Mouse (Mus musculus) E14TG2a.4 (cell line): ENCODE measurements around the gene Nlrp9a.
"Not testable (repeated sequence)": the region's sequence is repeated elsewhere in the genome, so short reads cannot be mapped to it uniquely, and the experiment has no call there.

ENCODE experiments used
- H3K27me3 ChIP-seq: 2 replicates; pipeline ENCODE4 v1.6.1; 2014; ENCODE audit warnings: low read length, control low read depth; ENCODE audit not compliant: insufficient read depth
- H3K36me3 ChIP-seq: 2 replicates; pipeline ENCODE4 v1.6.1; 2014; ENCODE audit warnings: low read length, control low read depth; ENCODE audit not compliant: insufficient read depth
- H3K4me1 ChIP-seq: replicated peaks from 2 replicates; pipeline ENCODE4 v1.6.1; 2014; ENCODE audit warnings: low read depth, low read length, control low read depth
- H3K4me3 ChIP-seq: replicated peaks from 2 replicates; pipeline ENCODE4 v1.5.1; 2014; ENCODE audit warnings: mild to moderate bottlenecking, low read length
- H3K9me3 ChIP-seq: 2 replicates; pipeline ENCODE4 v1.6.1; 2014; ENCODE audit warnings: low read length, control low read depth
- CTCF ChIP-seq: conservative IDR thresholded peaks from 2 replicates; pipeline ENCODE4 v1.5.1; 2014; ENCODE audit warnings: low read length
- NANOG ChIP-seq: IDR thresholded peaks from 2 replicates; pipeline ENCODE4 v1.6.1; 2014; ENCODE audit warnings: borderline replicate concordance, low read length, mixed read lengths
- POU5F1 ChIP-seq: IDR thresholded peaks from 2 replicates; pipeline ENCODE4 v1.6.1; 2014; ENCODE audit warnings: low read length, borderline replicate concordance

The Nlrp9a gene

DNA sequence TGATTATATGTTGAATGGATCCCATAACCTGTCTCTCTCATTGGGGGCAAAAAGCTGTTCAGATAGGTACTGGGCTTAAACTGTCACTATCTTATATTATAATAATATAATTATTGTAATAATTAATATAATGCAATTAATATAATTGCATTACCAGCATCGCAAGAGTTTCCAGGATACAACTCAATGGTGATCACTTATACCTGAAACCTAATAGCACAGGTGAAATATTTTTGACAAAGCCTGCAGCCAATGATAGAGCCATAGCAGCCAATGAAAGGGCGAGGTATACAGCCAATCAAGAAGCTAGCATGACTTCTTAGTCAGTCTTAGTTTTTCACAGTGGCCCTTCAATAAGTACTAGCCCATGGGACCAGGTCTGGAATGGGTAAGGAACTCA is at the start of gene Nlrp9a:
Gene Nlrp9a (plus strand): TSS at position 301 of the 400 bp plus-strand sequence.
- not testable (repeated sequence) for H3K36me3 ChIP-seq, H3K4me3 ChIP-seq, H3K27me3 ChIP-seq, H3K9me3 ChIP-seq, H3K4me1 ChIP-seq

- not testable (repeated sequence) for H3K4me3 ChIP-seq, H3K36me3 ChIP-seq, H3K4me1 ChIP-seq, H3K27me3 ChIP-seq
- H3K9me3 ChIP-seq = peaks cover 80% of the 10 kb centered on the region
Measured at GRCm38 (mm10) chr7:26489514-26489913, 45.3 kb upstream of the Nlrp9a start.

DNA sequence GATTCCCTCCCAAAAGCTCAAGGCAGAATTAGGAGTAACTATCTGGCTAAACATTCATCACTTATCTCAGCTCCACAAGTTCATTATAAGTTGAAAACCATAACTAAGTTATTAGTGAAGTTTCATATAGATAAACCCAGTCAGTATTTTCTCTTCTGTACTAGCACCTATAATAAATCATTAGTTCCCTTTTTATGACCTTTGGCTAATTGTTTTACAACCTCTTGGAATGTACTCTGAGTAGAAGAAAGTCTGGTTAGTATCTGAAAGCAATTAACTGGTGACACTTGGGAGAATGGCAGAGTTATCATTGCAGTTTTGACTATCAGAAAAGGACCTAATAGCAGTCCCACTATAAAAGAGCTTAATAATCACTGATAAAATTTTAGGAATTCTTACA is 54.3 kb downstream of the Nlrp9a start:
- TF ChIP-seq NANOG (no peak), CTCF (no peak), POU5F1 (no peak)
- Histone ChIP-seq H3K4me1 (peaks cover 16% of the 10 kb centered on the region), H3K36me3 (no peaks in the 10 kb centered on the region), H3K9me3 (peaks cover 43% of the 10 kb centered on the region), H3K27me3 (no peaks in the 10 kb centered on the region), H3K4me3 (no peak overlapping the region)

DNA sequence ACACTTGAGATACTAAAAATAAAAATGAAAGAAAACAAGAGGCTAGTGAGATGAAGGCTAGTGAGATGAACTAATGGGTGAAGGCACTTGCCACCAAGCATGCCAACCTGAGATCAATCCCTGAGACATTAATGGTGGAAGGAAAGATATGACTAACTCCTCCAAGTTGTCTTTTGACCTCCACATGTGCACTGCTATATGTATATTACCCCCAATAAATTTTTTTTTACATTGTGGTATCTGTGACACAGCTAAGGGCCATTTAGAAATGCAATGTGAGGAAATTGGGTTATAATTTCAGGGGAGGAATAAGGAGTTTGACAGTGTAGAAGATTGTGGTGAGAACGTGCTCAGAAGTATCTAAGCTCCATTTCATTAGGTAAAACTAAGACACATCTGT is 55.0 kb downstream of the Nlrp9a start:
- Histone ChIP-seq H3K4me3 (no peak overlapping the region), H3K9me3 (peaks cover 38% of the 10 kb centered on the region), H3K27me3 (no peaks in the 10 kb centered on the region), H3K36me3 (no peaks in the 10 kb centered on the region), H3K4me1 (peaks cover 16% of the 10 kb centered on the region)
- TF ChIP-seq CTCF = no peak
- TF ChIP-seq POU5F1 = no peak
- no peak for TF ChIP-seq NANOG

DNA sequence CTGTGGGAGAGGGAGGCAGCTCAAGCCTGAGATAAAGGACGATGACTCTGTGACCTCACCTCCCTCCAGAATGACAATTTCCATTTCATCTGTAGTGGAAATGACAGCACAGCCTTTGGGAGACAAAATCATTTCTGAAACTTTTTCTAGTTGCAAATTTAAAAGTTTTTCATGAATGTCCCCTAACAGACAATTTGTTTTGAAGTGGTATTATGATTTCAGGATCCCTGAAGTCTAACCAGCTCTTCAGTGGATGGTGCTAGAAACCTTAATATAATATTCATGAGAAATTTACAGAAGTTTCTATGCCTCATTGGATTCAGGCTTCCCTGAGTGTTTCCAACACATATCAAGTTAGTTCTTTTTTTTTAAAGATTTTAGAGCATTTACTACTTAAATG is 83.5 kb downstream of the Nlrp9a start, which contains the start of gene Vmn1r185:
Gene Vmn1r185 (minus strand): TSS at position 101 of the 400 bp plus-strand sequence.
- not testable (repeated sequence) for H3K4me1 ChIP-seq, H3K36me3 ChIP-seq, H3K27me3 ChIP-seq, H3K9me3 ChIP-seq, H3K4me3 ChIP-seq
